Comparison of ENCODE assay signal across 20 mouse cellular contexts in the genomic region with DNA sequence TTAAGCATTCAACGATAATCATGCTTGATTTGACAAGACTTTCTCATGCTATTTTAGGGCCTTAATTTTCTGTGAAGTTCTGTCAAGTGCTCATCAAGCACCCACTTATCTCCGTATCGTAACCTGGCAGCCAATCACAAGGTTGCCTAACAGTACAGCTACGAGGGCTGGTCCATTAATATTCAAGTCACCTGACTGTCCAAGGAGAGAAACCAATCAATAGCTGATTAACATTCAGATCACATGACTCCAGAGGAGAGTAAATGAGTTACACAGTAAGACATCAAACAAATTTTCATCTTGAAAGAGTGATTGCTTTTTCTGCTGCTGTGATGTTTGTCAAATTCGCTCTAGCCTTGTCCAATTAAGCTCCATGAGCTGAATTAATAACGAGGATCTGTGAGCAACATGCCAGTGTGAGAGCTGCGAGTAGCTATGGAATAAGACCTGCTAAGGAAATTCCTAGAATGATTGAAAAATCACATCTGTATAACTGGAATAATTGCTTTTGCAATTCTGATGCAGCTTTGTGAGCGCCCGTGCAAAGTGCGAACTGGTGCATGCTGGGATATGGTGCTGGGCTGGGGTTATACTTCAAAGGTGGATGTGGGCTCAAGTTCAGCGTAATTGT.
DNase-seq lines count a peak whose midpoint lies in the region; ATAC-seq lines count a peak whose summit lies in the region.
"Had no signal": no experiment of that assay in that cellular context is flagged by ENCODE, and none has a peak within 500 bp of the region (broad histone marks: within the 10 kb centered on the region; RNA-seq: fewer than 3 reads in every experiment).

No protein-coding gene starts in this region.

- peak; percentile 10 for DNase-seq in hindbrain, embryonic 11.5 days (ENCODE audit: low spot score)
- no peak for DNase-seq in hindbrain, embryonic 10.5 days (ENCODE audit: low spot score)
- DNase-seq in retina, embryonic 14.5 days (ENCODE audit: low spot score): peak; percentile 22
- DNase-seq in c-Kit-positive CD71-positive TER-119-positive erythroid progenitor cells, embryonic 14.5 days (ENCODE audit: low spot score): no peak
- DNase-seq: adrenal gland, postnatal 36 days; cerebellum, adult 11 months; gastrocnemius, postnatal 25 days; kidney, adult 2 months; layer of hippocampus, postnatal 36 days; thymus, adult 2 months had no signal

- H3K9me3 ChIP-seq in hindbrain, embryonic 11.5 days (ENCODE audit: control insufficient read depth, low read length): no peaks in the 10 kb centered on the region
- H3K9me3 ChIP-seq in hindbrain, embryonic 10.5 days: no peaks in the 10 kb centered on the region
- H3K9me3 ChIP-seq in forebrain, embryonic 16.5 days (ENCODE audit: control insufficient read depth, low read length): no peaks in the 10 kb centered on the region
- H3K9me3 ChIP-seq in midbrain, embryonic 13.5 days: no peaks in the 10 kb centered on the region
- no peaks in the 10 kb centered on the region for H3K9me3 ChIP-seq in kidney, embryonic 15.5 days (replicated peaks)
- no peaks in the 10 kb centered on the region for H3K9me3 ChIP-seq in heart, embryonic 11.5 days (replicated peaks; ENCODE audit: control insufficient read depth, low read length)
- H3K9me3 ChIP-seq: embryonic facial prominence, embryonic 15.5 days; heart, embryonic 13.5 days; limb, embryonic 10.5 days; liver, embryonic 12.5 days had no signal

- no peak overlapping the region for H3K27ac ChIP-seq in hindbrain, embryonic 11.5 days (ENCODE audit: low read depth, low read length)
- no peak overlapping the region for H3K27ac ChIP-seq in hindbrain, embryonic 10.5 days
- H3K27ac ChIP-seq in forebrain, embryonic 16.5 days (ENCODE audit: low read length): no peak overlapping the region
- peak overlapping the region; percentile 28; the same call in 1 of the 2 replicates for H3K27ac ChIP-seq in midbrain, embryonic 13.5 days
- H3K27ac ChIP-seq in kidney, embryonic 15.5 days: no peak overlapping the region
- H3K27ac ChIP-seq in heart, embryonic 11.5 days (ENCODE audit: low read depth, low read length): no peak overlapping the region
- H3K27ac ChIP-seq: embryonic facial prominence, embryonic 15.5 days; heart, embryonic 13.5 days; limb, embryonic 10.5 days; liver, embryonic 12.5 days had no signal

- WGBS in hindbrain, embryonic 11.5 days: 70% methylated on average over 11 of the region's 11 CpGs
- WGBS in hindbrain, embryonic 10.5 days: 83% methylated on average over 11 of the region's 11 CpGs
- WGBS in forebrain, embryonic 16.5 days: 15% methylated on average over 11 of the region's 11 CpGs
- WGBS in midbrain, embryonic 13.5 days: 19% methylated on average over 11 of the region's 11 CpGs
- 91% methylated on average over 11 of the region's 11 CpGs for WGBS in kidney, embryonic 15.5 days
- WGBS in heart, embryonic 11.5 days (ENCODE audit: insufficient replicate concordance): 83% methylated on average over 11 of the region's 11 CpGs

- H3K9ac ChIP-seq in hindbrain, embryonic 11.5 days (ENCODE audit: low read depth, low read length): no peak overlapping the region
- no peak overlapping the region for H3K9ac ChIP-seq in forebrain, embryonic 16.5 days (replicated peaks; ENCODE audit: low read depth, low read length)
- H3K9ac ChIP-seq in midbrain, embryonic 13.5 days (replicated peaks): no peak overlapping the region
- no peak overlapping the region for H3K9ac ChIP-seq in kidney, embryonic 15.5 days
- H3K9ac ChIP-seq in heart, embryonic 11.5 days (ENCODE audit: low read depth, low read length): no peak overlapping the region
- H3K9ac ChIP-seq: embryonic facial prominence, embryonic 15.5 days; heart, embryonic 13.5 days; liver, embryonic 12.5 days had no signal

- no peaks in the 10 kb centered on the region; the same call in 1 of the 2 replicates for H3K27me3 ChIP-seq in hindbrain, embryonic 11.5 days (ENCODE audit: control insufficient read depth, insufficient read depth, low read length)
- H3K27me3 ChIP-seq in hindbrain, embryonic 10.5 days (ENCODE audit: insufficient read depth, poor library complexity, severe bottlenecking): no peaks in the 10 kb centered on the region
- peaks cover 6% of the 10 kb centered on the region; the same call in 1 of the 2 replicates for H3K27me3 ChIP-seq in forebrain, embryonic 16.5 days (replicated peaks; ENCODE audit: control insufficient read depth, insufficient read depth, low read length)
- peaks cover 18% of the 10 kb centered on the region for H3K27me3 ChIP-seq in midbrain, embryonic 13.5 days
- no peaks in the 10 kb centered on the region for H3K27me3 ChIP-seq in kidney, embryonic 15.5 days
- no peaks in the 10 kb centered on the region for H3K27me3 ChIP-seq in heart, embryonic 11.5 days (ENCODE audit: control insufficient read depth, insufficient read depth, low read length)
- H3K27me3 ChIP-seq: CH12.LX; embryonic facial prominence, embryonic 15.5 days; liver, embryonic 12.5 days had no signal

- no peak overlapping the region for H3K4me2 ChIP-seq in hindbrain, embryonic 11.5 days (replicated peaks; ENCODE audit: low read depth, low read length)
- peak overlapping the region; percentile 40 for H3K4me2 ChIP-seq in forebrain, embryonic 16.5 days (ENCODE audit: low read length)
- H3K4me2 ChIP-seq in midbrain, embryonic 13.5 days (replicated peaks): peak overlapping the region; percentile 49
- no peak overlapping the region for H3K4me2 ChIP-seq in kidney, embryonic 15.5 days
- no peak overlapping the region for H3K4me2 ChIP-seq in heart, embryonic 11.5 days
- H3K4me2 ChIP-seq: embryonic facial prominence, embryonic 15.5 days; heart, embryonic 13.5 days; liver, embryonic 12.5 days had no signal

- no peaks in the 10 kb centered on the region for H3K36me3 ChIP-seq in hindbrain, embryonic 11.5 days (ENCODE audit: control insufficient read depth, insufficient read depth, low read length)
- H3K36me3 ChIP-seq in hindbrain, embryonic 10.5 days: no peaks in the 10 kb centered on the region
- H3K36me3 ChIP-seq in forebrain, embryonic 16.5 days (ENCODE audit: control insufficient read depth, insufficient read depth): no peaks in the 10 kb centered on the region
- no peaks in the 10 kb centered on the region for H3K36me3 ChIP-seq in midbrain, embryonic 13.5 days
- no peaks in the 10 kb centered on the region for H3K36me3 ChIP-seq in kidney, embryonic 15.5 days
- no peaks in the 10 kb centered on the region for H3K36me3 ChIP-seq in heart, embryonic 11.5 days (ENCODE audit: control insufficient read depth, insufficient read depth, low read length)
- H3K36me3 ChIP-seq: embryonic facial prominence, embryonic 15.5 days; heart, embryonic 13.5 days; limb, embryonic 10.5 days; liver, embryonic 12.5 days had no signal

- no peak overlapping the region for H3K4me3 ChIP-seq in hindbrain, embryonic 11.5 days (ENCODE audit: low read depth, low read length)
- H3K4me3 ChIP-seq in hindbrain, embryonic 10.5 days: no peak overlapping the region
- no peak overlapping the region for H3K4me3 ChIP-seq in forebrain, embryonic 16.5 days (replicated peaks; ENCODE audit: low read length)
- peak overlapping the region; percentile 27 for H3K4me3 ChIP-seq in midbrain, embryonic 13.5 days (replicated peaks)
- H3K4me3 ChIP-seq in kidney, embryonic 15.5 days (replicated peaks): no peak overlapping the region
- no peak overlapping the region for H3K4me3 ChIP-seq in heart, embryonic 11.5 days (ENCODE audit: low read depth, low read length)
- H3K4me3 ChIP-seq: embryonic facial prominence, embryonic 15.5 days; heart, embryonic 13.5 days; limb, embryonic 10.5 days; liver, embryonic 12.5 days; myocyte had no signal

- no peaks in the 10 kb centered on the region for H3K4me1 ChIP-seq in hindbrain, embryonic 11.5 days (replicated peaks; ENCODE audit: control insufficient read depth, insufficient read depth, low read length)
- H3K4me1 ChIP-seq in hindbrain, embryonic 10.5 days (replicated peaks): peaks cover 29% of the 10 kb centered on the region
- H3K4me1 ChIP-seq in forebrain, embryonic 16.5 days (replicated peaks; ENCODE audit: control insufficient read depth, insufficient read depth, low read length): peaks cover 37% of the 10 kb centered on the region
- H3K4me1 ChIP-seq in midbrain, embryonic 13.5 days (replicated peaks): peaks cover 61% of the 10 kb centered on the region
- H3K4me1 ChIP-seq in kidney, embryonic 15.5 days: peaks cover 23% of the 10 kb centered on the region; the same call in 1 of the 2 replicates
- H3K4me1 ChIP-seq in heart, embryonic 11.5 days (ENCODE audit: control insufficient read depth, insufficient read depth, low read length): no peaks in the 10 kb centered on the region
- H3K4me1 ChIP-seq: liver, embryonic 12.5 days had no signal

- ATAC-seq in hindbrain, embryonic 11.5 days (ENCODE audit: low FRiP score): peak; percentile 58
- ATAC-seq in forebrain, embryonic 16.5 days: peak; percentile 29; the same call in 1 of the 2 replicates
- ATAC-seq in midbrain, embryonic 13.5 days: peak; percentile 70
- ATAC-seq in kidney, embryonic 15.5 days (replicated peaks; ENCODE audit: low FRiP score): no peak
- no peak for ATAC-seq in heart, embryonic 11.5 days (replicated peaks; ENCODE audit: insufficient number of reproducible peaks, low FRiP score, low TSS enrichment)
- ATAC-seq: liver, embryonic 12.5 days had no signal

Comparison
In these comparisons a context has a peak if more than half of its experiments do, and no peak if none do; other contexts are left out.
1. DNase-seq: peak in hindbrain, embryonic 11.5 days (single experiment) and retina, embryonic 14.5 days (single experiment); none in hindbrain, embryonic 10.5 days (single experiment) and c-Kit-positive CD71-positive TER-119-positive erythroid progenitor cells, embryonic 14.5 days (single experiment).
2. ATAC-seq: peak in hindbrain, embryonic 11.5 days (single experiment), forebrain, embryonic 16.5 days (single experiment) and midbrain, embryonic 13.5 days (single experiment); none in kidney, embryonic 15.5 days (single experiment) and heart, embryonic 11.5 days (single experiment).
3. H3K4me2 ChIP-seq: peak in forebrain, embryonic 16.5 days (single experiment) and midbrain, embryonic 13.5 days (single experiment); none in hindbrain, embryonic 11.5 days (single experiment), kidney, embryonic 15.5 days (single experiment) and heart, embryonic 11.5 days (single experiment).